In the genomic region with DNA sequence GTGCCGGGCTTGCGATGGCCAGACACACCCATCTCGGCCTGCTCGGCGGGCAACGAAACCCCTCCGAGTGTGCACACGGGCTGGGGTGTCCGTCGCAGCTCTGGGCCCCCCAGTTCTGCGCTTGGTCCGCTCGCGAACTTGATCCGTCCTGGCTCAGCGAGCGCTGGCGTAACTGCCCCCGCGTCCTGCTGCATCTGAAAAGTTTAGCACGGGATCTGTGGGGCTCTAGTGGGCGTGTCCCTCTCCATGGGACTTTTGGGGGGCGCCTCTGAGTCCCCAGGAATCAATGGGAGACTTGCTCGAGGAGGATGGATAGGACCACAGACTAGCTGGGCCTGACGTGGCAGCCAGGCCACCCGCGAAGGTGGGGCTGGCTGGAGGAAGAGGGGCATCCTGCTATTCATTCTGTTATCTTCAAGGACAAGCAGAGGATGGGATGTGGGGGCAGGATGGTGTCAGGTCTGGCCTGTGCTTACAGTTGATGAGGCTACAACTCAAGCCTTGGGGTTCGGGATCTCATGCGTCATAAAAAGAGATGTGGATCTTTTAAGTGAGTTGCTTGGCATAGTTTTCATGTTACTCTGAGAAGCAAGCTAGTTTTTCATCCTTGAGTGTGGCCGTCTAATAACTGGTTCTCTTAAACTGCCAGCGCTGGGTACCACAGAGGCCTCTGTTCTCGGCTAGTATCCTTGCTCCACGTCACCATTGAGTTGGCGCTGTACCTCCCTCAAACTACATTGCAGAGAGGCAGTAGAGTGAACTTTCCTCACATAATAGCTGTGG, we compare ENCODE assay signal across 8 mouse cellular contexts. TPM values are rescaled to one million over a fixed set of nuclear protein-coding genes. Genes with fewer than 3 reads are reported as not detected.
DNase-seq lines count a peak whose midpoint lies in the region; ATAC-seq and TF ChIP-seq lines count a peak whose summit lies in the region.
"Had no signal": no experiment of that assay in that cellular context is flagged by ENCODE, and none has a peak within 500 bp of the region (broad histone marks: within the 10 kb centered on the region; RNA-seq: fewer than 3 reads in every experiment).

No protein-coding gene starts in this region.

- no peak for TF ChIP-seq CTCF in stomach, postnatal 0 days (IDR thresholded peaks at IDR 0.05; ENCODE audit: low read depth)

- H3K4me2 ChIP-seq in lung, embryonic 15.5 days = peak overlapping the region; percentile 68
- H3K4me2 ChIP-seq in stomach, postnatal 0 days (replicated peaks; ENCODE audit: low read depth) = peak overlapping the region; percentile 73

- peak overlapping the region; percentile 92 for H3K4me3 ChIP-seq in lung, embryonic 15.5 days
- H3K4me3 ChIP-seq in stomach, postnatal 0 days (ENCODE audit: low read depth, low read length) = peak overlapping the region; percentile 98

- TF ChIP-seq EP300 in stomach, postnatal 0 days (optimal IDR thresholded peaks at IDR 0.05) = no peak

- ATAC-seq in erythroblast, adult 5-6 weeks (replicated peaks; ENCODE audit: low FRiP score, poor library complexity, severe bottlenecking) = peak; percentile 39
- peak; percentile 22 for ATAC-seq in inflammation-experienced regulatory T-cells, adult 6 months
- ATAC-seq in lung, embryonic 15.5 days (ENCODE audit: borderline replicate concordance, extremely low read depth, low FRiP score, low TSS enrichment) = peak; percentile 32; the same call in 1 of the 2 replicates
- no peak; the same call in 1 of the 2 replicates for ATAC-seq in stomach, postnatal 0 days (ENCODE audit: low FRiP score, low TSS enrichment)

- H3K27ac ChIP-seq in lung, embryonic 15.5 days = peak overlapping the region; percentile 86
- H3K27ac ChIP-seq in stomach, postnatal 0 days (replicated peaks) = peak overlapping the region; percentile 94

- H3K9ac ChIP-seq in lung, embryonic 15.5 days = peak overlapping the region; percentile 88
- peak overlapping the region; percentile 98 for H3K9ac ChIP-seq in stomach, postnatal 0 days (ENCODE audit: low read length)

- DNase-seq in 416B (ENCODE audit: low read depth) = peak; percentile 35
- peak; percentile 30 for DNase-seq in CD4-positive helper T cell, adult 2 months (ENCODE audit: low read depth, low spot score)
- no peak for DNase-seq in stomach, postnatal 0 days (ENCODE audit: low spot score)
- no peak for DNase-seq in left cerebral cortex, adult 8-10 months (ENCODE audit: low spot score in 2 of 2)

- peaks cover 30% of the 10 kb centered on the region for H3K4me1 ChIP-seq in lung, embryonic 15.5 days
- no peaks in the 10 kb centered on the region for H3K4me1 ChIP-seq in stomach, postnatal 0 days (replicated peaks; ENCODE audit: control insufficient read depth, insufficient read depth)

- H3K27me3 ChIP-seq in lung, embryonic 15.5 days = no peaks in the 10 kb centered on the region
- H3K27me3 ChIP-seq in stomach, postnatal 0 days (ENCODE audit: control insufficient read depth, insufficient read depth, low read length) = no peaks in the 10 kb centered on the region

- WGBS in lung, embryonic 15.5 days = 1% methylated on average over 34 of the region's 34 CpGs
- WGBS in stomach, postnatal 0 days = 3% methylated on average over 34 of the region's 34 CpGs

- H3K36me3 ChIP-seq in lung, embryonic 15.5 days = peaks cover 24% of the 10 kb centered on the region
- 0 out of 2 replicates have a peak, but pooled peaks cover 4% of the 10 kb centered on the region for H3K36me3 ChIP-seq in stomach, postnatal 0 days (ENCODE audit: control insufficient read depth, insufficient read depth, low read length)

- H3K9me3 ChIP-seq in lung, embryonic 15.5 days = no peaks in the 10 kb centered on the region
- no peaks in the 10 kb centered on the region for H3K9me3 ChIP-seq in stomach, postnatal 0 days (ENCODE audit: control insufficient read depth, low read length)

RNA-seq across cellular contexts. Expression of a gene that starts 0.7 kb away (rescaled TPM):
- total RNA-seq in erythroblast, adult 5-6 weeks (2015; ENCODE audit: low replicate concordance) = 17.6 and 19.6 TPM in 2 replicates
- total RNA-seq in erythroblast, adult 5-6 weeks (2017; ENCODE audit: low replicate concordance) = 15.5 and 29.2 TPM in 2 replicates
- polyA plus RNA-seq in inflammation-experienced regulatory T-cells, adult 6 months (2017; shearing (Covaris generic)) = 100 to 1,000 TPM in 1 of 3 experiments, 10 to 100 TPM in 2; 76.8 to 100 (median 78.4) TPM
- 329 and 337 TPM in 2 replicates for polyA plus RNA-seq in lung, embryonic 15.5 days (2015; fragmentation: Nextera tagmentation; extraction: Ambion mirVana)
- polyA plus RNA-seq in stomach, postnatal 0 days (2015; fragmentation: Nextera tagmentation; extraction: Ambion mirVana) = 287 and 315 TPM in 2 replicates
- total RNA-seq in left cerebral cortex, adult 8-10 months (2022) = 10 to 100 TPM; 32.1 to 39.5 (median 34.3) TPM

RNA-seq across cellular contexts. Expression of a gene that starts 47.2 kb away (rescaled TPM):
- total RNA-seq in erythroblast, adult 5-6 weeks (2015; ENCODE audit: low replicate concordance) = 0.58 TPM in 1 of 2 replicates, not detected in the other
- total RNA-seq in erythroblast, adult 5-6 weeks (2017; ENCODE audit: low replicate concordance) = not detected in 2 replicates
- not detected for polyA plus RNA-seq in inflammation-experienced regulatory T-cells, adult 6 months (2017; shearing (Covaris generic))
- polyA plus RNA-seq in lung, embryonic 15.5 days (2015; fragmentation: Nextera tagmentation; extraction: Ambion mirVana) = 0.04 and 0.07 TPM in 2 replicates
- polyA plus RNA-seq in stomach, postnatal 0 days (2015; fragmentation: Nextera tagmentation; extraction: Ambion mirVana) = 0.86 and 1.4 TPM in 2 replicates
- 1 to 10 TPM; 3.1 to 4.6 (median 3.6) TPM for total RNA-seq in left cerebral cortex, adult 8-10 months (2022)
- total RNA-seq: heart, adult 18-20 months had no signal

Comparison
In these comparisons a context has a peak if more than half of its experiments do, and no peak if none do; other contexts are left out.
1. DNase-seq: peak in 416B (single experiment) and CD4-positive helper T cell, adult 2 months (single experiment); none in stomach, postnatal 0 days (single experiment) and left cerebral cortex, adult 8-10 months (0 of 2).